Mouse (Mus musculus) cortical plate, adult 2 months (tissue): ENCODE data around the gene Bach2.

Experiments used
- CTCF ChIP-seq: fragments of 200-500 bp; IDR thresholded peaks from 2 replicates; pipeline ENCODE4 v1.5.1; 2011; ENCODE audit warnings: mild to moderate bottlenecking, control low read depth, low read length; ENCODE audit not compliant: insufficient read depth; ENCODE audit errors: extremely low read depth
- POLR2A ChIP-seq: fragments of 200-500 bp; IDR thresholded peaks from 2 replicates; pipeline ENCODE4 v1.6.1; 2011; ENCODE audit warnings: mild to moderate bottlenecking, low read length, control low read depth; ENCODE audit not compliant: insufficient read depth; ENCODE audit errors: extremely low read depth

- TF ChIP-seq CTCF (no peak), POLR2A (no peak)
Measured at GRCm38 (mm10) chr4:32408535-32408934, 169.9 kb downstream of the Bach2 start.
